Mouse (Mus musculus) B cell, adult 2 months (primary cell): ENCODE measurements at regions not wholly inside any gene's neighbourhood (a gene's known extent, or its start where the extent isn't known, plus 50 kb on each side); places are given as distances from the start of the nearest gene placed in this dataset.
"Not testable (repeated sequence)": the region's sequence is repeated elsewhere in the genome, so short reads cannot be mapped to it uniquely, and the experiment has no call there.

Experiments used
- DNase-seq, 2 experiments: peaks; one replicate each; pipeline ENCODE4 v3.0.0; 2022

DNA sequence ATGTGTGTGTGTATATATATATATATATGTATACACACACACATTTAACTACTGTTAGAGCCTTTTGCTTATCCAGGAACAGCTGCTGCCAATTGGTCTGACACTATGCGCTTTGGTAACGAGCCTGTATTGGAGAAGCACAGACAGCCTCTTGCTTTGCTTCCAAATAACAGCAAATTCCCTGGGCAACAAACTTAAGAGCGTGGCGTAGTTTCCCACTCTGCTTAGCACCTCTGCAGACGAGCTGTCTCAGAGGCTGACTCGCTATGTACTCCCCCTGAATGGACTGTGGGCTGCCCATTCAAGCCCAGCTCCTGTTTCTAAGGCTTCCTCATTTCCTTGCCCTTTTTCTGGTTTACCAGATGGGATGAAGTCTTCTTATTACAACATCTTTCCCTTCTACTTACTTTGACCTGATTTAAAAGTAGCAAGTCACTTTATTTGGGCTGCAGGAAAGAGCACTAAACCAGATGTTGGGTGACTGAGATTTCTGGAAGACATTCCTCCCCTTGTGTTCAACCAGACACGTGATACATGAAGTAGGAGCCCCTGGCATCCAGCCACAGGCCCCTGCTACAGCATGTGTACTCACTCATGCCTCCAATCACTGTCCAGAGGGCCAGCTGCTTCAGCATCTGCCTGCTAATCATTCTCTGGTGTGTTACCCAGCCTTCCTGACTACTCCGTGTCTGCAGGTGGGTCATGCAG is 111.3 kb upstream of the Gmds start:
- DNase-seq = no peak

DNA sequence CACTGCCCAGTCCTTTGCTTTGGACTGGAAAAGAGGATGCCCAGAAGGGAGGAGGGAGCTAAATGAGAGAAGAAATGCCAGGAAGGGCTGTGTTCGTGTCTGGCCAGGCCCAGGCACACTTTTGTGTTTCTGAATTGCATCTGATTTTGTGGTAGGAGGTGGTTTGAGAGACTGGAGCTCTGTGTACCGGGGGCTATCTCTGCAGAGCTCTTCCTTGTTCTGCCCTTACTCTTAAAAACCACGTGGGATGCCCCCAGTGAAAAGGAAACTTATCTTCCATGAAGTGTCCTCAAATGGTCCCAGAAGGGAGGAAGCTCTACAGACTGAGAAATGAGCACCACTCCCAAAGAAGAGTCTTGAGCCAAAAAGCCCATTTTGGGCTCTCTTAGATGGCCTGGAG is 106.0 kb upstream of the Gmds start:
- no peak for DNase-seq

DNA sequence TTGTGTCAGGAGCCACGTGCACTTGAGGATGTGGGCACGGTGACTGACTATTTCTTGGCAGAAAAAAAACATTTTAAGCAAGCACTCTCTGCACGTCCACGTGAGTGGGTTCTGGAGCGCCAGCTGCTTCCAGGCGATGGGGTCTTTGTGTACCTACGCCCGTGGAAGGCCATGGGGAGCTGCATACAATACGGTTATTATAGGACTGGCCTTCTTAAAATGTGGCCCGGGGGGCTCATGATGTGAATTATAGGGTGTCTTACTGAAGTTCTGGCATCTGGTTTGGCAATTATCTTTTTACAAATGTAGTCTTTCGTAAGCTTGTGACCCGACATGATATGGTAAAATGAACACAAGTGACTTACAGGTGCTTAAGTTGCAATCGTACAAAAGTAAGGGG is 103.5 kb upstream of the Gmds start:
- DNase-seq = no peak

DNA sequence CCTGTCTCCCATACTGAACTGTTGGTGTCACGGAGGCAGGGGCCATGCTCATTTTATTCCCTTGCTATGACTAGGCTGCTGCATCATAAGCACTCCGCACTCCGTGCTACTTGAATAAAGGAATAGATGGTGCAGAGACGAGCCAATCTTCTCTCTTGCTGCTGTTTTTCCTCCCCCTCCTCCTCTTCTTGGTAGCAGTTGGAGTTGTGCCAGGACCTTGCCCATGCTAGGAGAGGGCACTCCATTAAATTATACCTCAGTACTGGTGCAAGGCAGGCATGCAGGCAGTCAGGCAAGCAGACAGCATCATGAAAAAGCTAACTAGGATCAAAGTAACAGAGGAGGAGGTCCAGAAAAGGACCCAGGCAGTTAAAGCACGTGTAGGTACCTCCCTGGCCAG is 96.6 kb upstream of the Gmds start:
- no peak for DNase-seq

DNA sequence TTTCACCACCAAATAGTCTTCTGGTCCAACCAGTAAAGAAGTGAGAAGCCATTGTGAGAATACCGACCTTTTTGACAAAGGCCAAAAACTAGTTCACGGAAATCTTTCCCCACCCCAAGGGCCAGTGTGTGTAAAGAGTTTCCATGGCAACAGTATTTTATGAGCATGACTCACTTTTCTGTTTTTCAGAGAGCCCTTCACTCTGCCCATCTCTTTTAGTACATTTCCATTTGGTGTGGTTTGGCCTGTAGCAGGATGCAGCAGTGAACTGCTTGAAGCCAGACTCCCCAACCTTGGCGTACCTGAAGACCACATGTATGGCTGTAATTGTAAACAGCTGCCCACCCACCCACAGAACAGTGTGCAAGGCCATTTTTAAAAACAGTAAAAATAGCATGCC is 89.9 kb upstream of the Gmds start:
- DNase-seq = no peak

DNA sequence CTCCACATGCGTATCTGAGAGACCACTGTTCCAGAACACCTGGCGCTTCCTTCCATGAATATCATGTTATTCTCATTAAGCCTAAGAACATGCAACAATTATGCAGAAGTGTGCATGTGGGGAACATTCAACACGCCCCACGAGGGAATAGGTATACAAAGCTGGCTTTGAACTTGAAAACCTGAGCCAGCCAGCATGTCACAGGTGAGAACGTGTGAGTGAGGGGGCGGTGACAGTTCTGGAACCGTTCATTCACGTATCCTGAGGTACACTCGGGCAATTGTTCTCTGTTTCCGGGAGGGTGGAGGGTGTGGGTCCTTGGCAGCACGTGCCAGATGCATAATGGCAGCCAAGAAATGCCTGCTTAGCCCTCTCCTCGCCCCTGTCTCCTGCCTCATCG is 88.4 kb upstream of the Gmds start:
- DNase-seq = no peak

DNA sequence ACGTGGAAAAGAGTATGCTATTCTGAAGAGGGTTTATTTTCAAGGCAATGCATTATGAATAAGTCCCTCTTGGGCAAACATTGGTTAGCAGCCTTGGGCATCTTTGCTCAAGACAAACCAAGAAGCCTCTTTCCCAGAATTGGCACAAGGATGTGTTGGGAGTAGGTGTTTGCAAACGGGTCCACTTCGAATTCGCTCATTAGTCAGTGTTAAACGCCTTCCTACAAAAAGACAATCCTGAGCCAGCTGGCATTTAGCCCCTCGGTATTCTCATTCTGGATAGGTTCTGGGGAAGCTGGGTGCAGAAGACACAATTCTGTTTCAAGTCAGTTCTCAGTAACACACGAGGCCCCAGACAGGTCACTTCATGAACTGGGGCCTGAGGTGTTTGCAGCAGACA is 87.7 kb upstream of the Gmds start:
- no peak for DNase-seq

DNA sequence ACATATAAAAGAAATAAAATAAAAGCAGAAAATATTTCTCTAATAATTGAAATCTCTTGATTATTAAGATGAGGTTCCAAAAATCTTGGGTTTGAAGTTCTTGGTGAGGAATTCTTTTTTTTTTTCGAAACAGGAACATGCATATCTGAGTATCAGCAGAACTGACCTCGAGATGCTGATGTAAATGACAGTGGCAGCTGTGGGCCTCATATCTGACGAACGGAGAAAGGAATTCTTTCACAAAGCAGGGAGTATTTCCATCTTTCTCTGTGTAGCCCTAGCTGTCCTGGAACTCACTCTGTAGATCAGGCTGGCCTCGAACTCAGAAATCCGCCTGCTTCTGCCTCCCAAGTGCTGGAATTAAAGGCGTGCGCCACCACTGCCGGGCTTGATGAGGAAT is 86.0 kb upstream of the Gmds start:
- DNase-seq = not testable (repeated sequence)

DNA sequence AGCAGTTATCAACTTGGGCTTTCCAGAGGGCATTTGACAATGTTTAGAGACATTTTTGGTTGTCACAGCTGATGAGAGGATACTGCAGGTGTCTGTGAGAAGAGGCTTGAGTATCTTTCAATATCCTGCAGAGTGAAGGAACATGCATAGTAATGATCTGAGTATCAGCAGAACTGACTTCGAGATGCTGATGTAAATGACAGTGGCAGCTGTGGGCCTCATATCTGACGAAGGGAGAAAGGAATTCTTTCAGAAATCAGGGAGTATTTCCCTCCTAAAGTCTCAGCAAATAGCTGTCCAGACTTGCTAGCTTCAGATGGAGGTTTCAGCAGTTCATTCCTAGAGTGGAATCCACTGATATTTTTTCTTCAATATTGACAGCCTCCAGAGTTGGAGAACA is 83.9 kb upstream of the Gmds start:
- no peak for DNase-seq

DNA sequence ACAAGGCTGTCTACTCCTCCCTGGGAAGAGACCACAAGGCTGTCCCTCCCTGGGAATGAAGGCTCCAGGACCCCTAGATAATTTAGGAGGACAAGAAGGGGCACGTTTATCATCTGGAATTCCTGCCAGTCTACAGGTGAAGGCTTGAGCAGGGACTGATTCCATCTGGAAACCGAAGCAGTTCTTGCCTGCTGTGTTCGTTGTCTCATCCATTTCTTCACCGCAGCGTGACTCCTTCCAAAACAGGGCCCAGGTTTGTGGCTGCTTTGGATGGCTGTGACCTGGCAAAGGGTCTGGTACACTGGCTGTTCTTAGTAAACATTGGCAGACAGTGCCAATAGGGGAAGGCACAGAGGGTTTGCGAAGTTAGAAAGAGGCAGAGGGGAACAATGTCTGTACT is 80.8 kb upstream of the Gmds start:
- no peak for DNase-seq

DNA sequence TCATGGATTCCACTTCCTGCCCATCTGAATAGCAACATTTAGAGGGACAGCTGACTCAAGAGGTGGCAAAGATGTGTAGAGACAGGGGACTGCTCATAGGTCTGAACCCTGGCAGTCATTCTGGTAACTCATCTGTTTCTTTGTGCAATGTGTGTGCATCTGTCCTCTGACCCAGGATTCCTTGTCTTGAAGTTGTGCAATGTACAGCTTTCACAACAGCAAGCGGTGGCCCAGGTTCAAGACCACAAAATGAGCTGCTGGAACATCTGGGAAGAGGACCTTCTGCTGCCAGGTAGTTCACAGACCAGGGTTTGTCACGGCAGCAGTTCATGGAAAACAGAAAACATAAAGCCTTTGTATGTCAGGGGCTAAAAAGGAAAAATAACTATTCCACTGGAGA is 80.1 kb upstream of the Gmds start:
- no peak for DNase-seq

DNA sequence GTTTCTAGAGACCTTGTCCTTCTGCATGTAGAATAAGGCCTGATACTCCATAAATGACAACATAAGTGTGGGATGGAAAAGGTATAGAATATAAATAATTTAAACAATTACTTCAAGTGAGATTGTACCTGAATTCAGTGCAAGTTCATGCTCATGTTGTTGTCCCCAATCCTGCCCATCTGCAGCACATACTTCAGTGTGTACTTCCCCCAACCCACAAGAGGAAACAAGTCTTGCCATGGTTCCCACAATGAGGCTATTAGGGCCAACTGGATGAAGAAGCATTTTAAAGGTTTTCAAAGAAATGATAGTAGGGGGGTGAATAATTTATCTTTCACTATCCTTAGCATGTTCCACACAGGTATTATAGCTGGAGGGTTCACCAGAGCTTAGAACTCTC is 79.4 kb upstream of the Gmds start:
- no peak for DNase-seq

DNA sequence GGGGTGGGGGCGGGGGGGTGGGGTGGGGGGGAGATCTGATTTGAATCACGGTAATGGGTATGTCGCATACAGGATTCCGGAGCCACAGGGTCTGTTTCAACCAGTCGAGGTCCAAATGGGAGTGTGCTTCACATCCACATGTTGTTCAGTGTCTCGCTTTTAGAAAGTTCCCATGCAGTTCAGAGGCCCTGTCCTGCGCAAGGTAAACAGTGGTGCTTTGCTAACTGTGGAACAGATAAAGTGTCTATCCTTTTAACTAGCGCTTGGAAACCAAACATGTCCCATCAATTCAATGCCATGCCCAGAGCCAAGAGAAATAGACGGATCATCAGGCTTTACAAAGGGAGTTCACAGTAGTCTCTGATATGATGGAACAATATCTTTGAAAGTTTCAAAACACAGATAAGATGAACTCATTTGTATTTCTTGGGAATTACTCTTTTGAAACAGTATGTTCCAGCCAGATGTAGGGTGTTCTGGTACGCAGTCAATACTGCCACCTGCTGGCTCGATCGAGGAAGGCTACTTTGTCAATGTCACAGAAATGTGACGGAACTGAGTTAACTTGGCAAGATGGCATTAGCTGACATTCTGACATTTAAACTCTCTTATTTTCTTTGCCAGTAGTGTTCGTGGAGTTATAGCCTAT is 72.9 kb upstream of the Gmds start:
- peak; percentile 63 to 65 for DNase-seq

DNA sequence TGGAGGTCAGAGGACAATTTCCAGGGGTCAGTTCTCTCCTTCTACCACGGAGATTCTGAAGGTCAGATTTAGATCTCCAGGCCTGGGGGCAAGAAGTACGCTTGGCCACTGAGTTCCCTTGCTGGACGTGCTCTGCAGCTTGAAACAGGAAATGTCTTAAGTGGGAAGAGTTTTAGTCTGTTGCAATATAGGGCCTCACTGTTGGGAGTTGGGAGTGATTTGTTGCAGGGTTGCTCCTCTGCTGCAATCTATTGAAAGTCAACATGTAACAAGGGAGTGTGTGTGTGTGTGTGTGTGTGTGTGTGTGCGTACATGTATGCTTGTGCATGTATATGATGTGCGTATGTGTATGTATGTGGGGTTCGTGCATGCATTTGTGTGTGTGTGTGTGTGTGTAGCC is 71.5 kb upstream of the Gmds start:
- no peak for DNase-seq

DNA sequence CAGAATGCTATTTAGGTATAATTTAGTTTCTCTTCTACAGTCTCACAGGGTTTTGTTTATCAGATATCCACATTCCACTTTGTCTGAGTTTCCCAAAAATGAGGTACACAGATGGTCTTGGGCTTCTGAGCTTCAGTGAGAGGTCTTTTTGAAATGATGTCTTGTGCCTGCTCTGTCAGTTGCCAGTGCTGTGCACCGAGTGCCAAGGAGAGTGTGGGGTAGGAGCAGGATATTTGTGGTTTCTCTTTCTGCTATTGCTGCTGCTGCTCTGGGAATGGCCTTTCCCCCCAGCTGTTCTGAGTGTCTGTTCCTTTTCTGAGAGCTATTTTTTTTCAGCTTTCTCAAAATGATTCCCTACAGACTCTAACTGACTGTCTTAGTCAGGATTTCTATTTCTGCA is 60.1 kb upstream of the Gmds start:
- no peak for DNase-seq
